Mouse (Mus musculus) G1E (cell line): ENCODE data around the gene Kcnc4. TPM values are rescaled to one million over a fixed set of nuclear protein-coding genes. Genes with fewer than 3 reads are reported as not detected.

Source experiments
- ATAC-seq: 2 replicates; pipeline ENCODE4 v1.8.0; 2016; ENCODE audit warnings: mild to moderate bottlenecking; ENCODE audit not compliant: insufficient number of reproducible peaks, poor library complexity, low FRiP score, severe bottlenecking; ENCODE audit errors: extremely low read depth
- DNase-seq: peaks from one replicate; pipeline ENCODE4 v3.0.0; 2012; ENCODE audit warnings: low spot score
- H3K27me3 ChIP-seq: 2 replicates; pipeline ENCODE4 v1.6.1; 2012; ENCODE audit warnings: mild to moderate bottlenecking, low read length, inconsistent platforms; ENCODE audit not compliant: insufficient read depth
- H3K36me3 ChIP-seq: replicated peaks from 2 replicates; pipeline ENCODE3; 2012; ENCODE audit warnings: mild to moderate bottlenecking, inconsistent platforms
- H3K4me1 ChIP-seq: 2 replicates; pipeline ENCODE4 v1.6.1; 2012; ENCODE audit warnings: low read depth, low read length, inconsistent platforms, mixed read lengths; ENCODE audit not compliant: insufficient read depth
- H3K4me3 ChIP-seq: 2 replicates; pipeline ENCODE4 v1.5.1; 2012; ENCODE audit warnings: low read depth, mild to moderate bottlenecking, inconsistent platforms, low read length, moderate library complexity, mixed read lengths
- H3K9me3 ChIP-seq: replicated peaks from 2 replicates; pipeline ENCODE4 v1.6.1; 2012; ENCODE audit warnings: inconsistent platforms
- CTCF ChIP-seq: IDR thresholded peaks from 2 replicates; pipeline ENCODE4 v1.5.1; 2012; ENCODE audit warnings: low read depth, low read length, inconsistent platforms, mixed read lengths
- GATA1 ChIP-seq: IDR thresholded peaks from 2 replicates; pipeline ENCODE4 v1.6.1; 2012; ENCODE audit warnings: borderline replicate concordance, low read length, inconsistent platforms, mixed read lengths
- GATA2 ChIP-seq: IDR thresholded peaks from 2 replicates; pipeline ENCODE4 v1.6.1; 2012; ENCODE audit warnings: low read depth, low read length, inconsistent platforms, borderline replicate concordance
- POLR2AphosphoS5 ChIP-seq: IDR thresholded peaks from 2 replicates; pipeline ENCODE4 v1.6.1; 2012; ENCODE audit warnings: low read depth, low read length, inconsistent platforms; ENCODE audit not compliant: insufficient replicate concordance
- TAL1 ChIP-seq: conservative IDR thresholded peaks from 2 replicates; pipeline ENCODE4 v1.6.1; 2012; ENCODE audit warnings: low read depth, low read length, inconsistent platforms, mixed read lengths
- polyA plus RNA-seq: library from polyadenylated mRNA; stranded (reverse); fragments of >175 nt; gene quantifications from 2 replicates; pipeline ENCODE4 v1.2.3, GENCODE M21; 2012
- total RNA-seq, 2 experiments: library from RNA; stranded (forward) in 1 of 2; stranded (reverse) in 1 of 2; fragments of 200-1000 nt in 1 of 2; fragments of >200 nt in 1 of 2; fragmentation: Nextera tagmentation in 1 of 2; gene quantifications; 2 replicates each; pipeline ENCODE4 v1.2.3; 2014 to 2017

Gene Kcnc4
- total and polyA plus RNA-seq, 3 experiments: 0.11 TPM; not detected in 2

- Histone ChIP-seq H3K9me3 (peaks cover 3% of the 10 kb centered on the region), H3K4me3 (no peak overlapping the region), H3K27me3 (no peaks in the 10 kb centered on the region), H3K36me3 (no peaks in the 10 kb centered on the region), H3K4me1 (no peaks in the 10 kb centered on the region)
- no peak for DNase-seq
- no peak for TF ChIP-seq POLR2AphosphoS5
- TF ChIP-seq TAL1: no peak
- no peak for TF ChIP-seq CTCF
- TF ChIP-seq GATA1: no peak
- no peak for TF ChIP-seq GATA2
- ATAC-seq: no peak
Observed at GRCm38 (mm10) chr3:107483290-107483689, 23.9 kb upstream of the Kcnc4 start.

- TF ChIP-seq GATA1 (no peak), GATA2 (no peak), CTCF (no peak), TAL1 (no peak), POLR2AphosphoS5 (no peak)
- DNase-seq: no peak
- H3K27me3 ChIP-seq: no peaks in the 10 kb centered on the region
- H3K4me3 ChIP-seq: no peak overlapping the region
- H3K36me3 ChIP-seq: no peaks in the 10 kb centered on the region
- no peak for ATAC-seq
- peaks cover 3% of the 10 kb centered on the region for H3K9me3 ChIP-seq
- no peaks in the 10 kb centered on the region for H3K4me1 ChIP-seq
Observed at GRCm38 (mm10) chr3:107480660-107481059, 21.3 kb upstream of the Kcnc4 start.

- peak; percentile 57 for ATAC-seq
- peaks cover 6% of the 10 kb centered on the region; the same call in 1 of the 2 replicates for H3K27me3 ChIP-seq
Observed at GRCm38 (mm10) chr3:107472198-107472597, 12.8 kb upstream of the Kcnc4 start.

GRCm38 (mm10) chr3:107469059-107469458 lies 9.7 kb upstream of the Kcnc4 start:
- H3K27me3 ChIP-seq: peaks cover 6% of the 10 kb centered on the region; the same call in 1 of the 2 replicates
- ATAC-seq: no peak
- H3K4me3 ChIP-seq: no peak overlapping the region
- H3K36me3 ChIP-seq: no peaks in the 10 kb centered on the region
- TF ChIP-seq TAL1 (no peak), GATA2 (no peak), POLR2AphosphoS5 (no peak), GATA1 (no peak), CTCF (no peak)
- no peaks in the 10 kb centered on the region for H3K4me1 ChIP-seq
- H3K9me3 ChIP-seq: no peaks in the 10 kb centered on the region
- no peak for DNase-seq

More at GRCm38 (mm10) chr3:107472198-107472597, 12.8 kb upstream of the Kcnc4 start:
- TF ChIP-seq TAL1 (no peak), CTCF (peak; percentile 95), GATA1 (no peak), POLR2AphosphoS5 (no peak), GATA2 (no peak)
- no peaks in the 10 kb centered on the region for H3K4me1 ChIP-seq
- H3K4me3 ChIP-seq: no peak overlapping the region
- DNase-seq: peak; percentile 63
- H3K9me3 ChIP-seq: no peaks in the 10 kb centered on the region
- no peaks in the 10 kb centered on the region for H3K36me3 ChIP-seq

GRCm38 (mm10) chr3:107468106-107468505 lies 8.8 kb upstream of the Kcnc4 start:
- ATAC-seq (no peak), DNase-seq (no peak)
- Histone ChIP-seq H3K4me1 (no peaks in the 10 kb centered on the region), H3K4me3 (no peak overlapping the region), H3K27me3 (peaks cover 6% of the 10 kb centered on the region; the same call in 1 of the 2 replicates), H3K36me3 (no peaks in the 10 kb centered on the region), H3K9me3 (no peaks in the 10 kb centered on the region)
- TF ChIP-seq GATA1: no peak
- TF ChIP-seq TAL1: no peak
- TF ChIP-seq CTCF: no peak
- no peak for TF ChIP-seq POLR2AphosphoS5
- no peak for TF ChIP-seq GATA2

- ATAC-seq (no peak), DNase-seq (peak; percentile 31)
- TF ChIP-seq GATA2 (no peak), GATA1 (no peak), TAL1 (no peak), POLR2AphosphoS5 (no peak), CTCF (no peak; the same call in 1 of the 2 replicates)
- no peaks in the 10 kb centered on the region for H3K9me3 ChIP-seq
- no peaks in the 10 kb centered on the region for H3K4me1 ChIP-seq
- peaks cover 6% of the 10 kb centered on the region; the same call in 1 of the 2 replicates for H3K27me3 ChIP-seq
- no peak overlapping the region for H3K4me3 ChIP-seq
- no peaks in the 10 kb centered on the region for H3K36me3 ChIP-seq
Observed at GRCm38 (mm10) chr3:107466577-107466976, 7.2 kb upstream of the Kcnc4 start.
